Mouse (Mus musculus) bone marrow, adult 2 months (tissue): Measurements from ENCODE around the gene Egr2. TPM values are rescaled to one million over a fixed set of nuclear protein-coding genes. Genes with fewer than 3 reads are reported as not detected.

Experiments used
- H3K27ac ChIP-seq: fragments of 200-500 bp; 2 replicates; pipeline ENCODE4 v1.5.1; 2012; ENCODE audit warnings: low read depth, mild to moderate bottlenecking, control low read depth, inconsistent platforms, low read length; ENCODE audit not compliant: control insufficient read depth, poor library complexity, insufficient read depth
- H3K4me1 ChIP-seq: fragments of 200-500 bp; 2 replicates; pipeline ENCODE4 v1.6.1; 2011; ENCODE audit warnings: low read length; ENCODE audit not compliant: control insufficient read depth, insufficient read depth
- H3K4me3 ChIP-seq: fragments of 200-500 bp; replicated peaks from 2 replicates; pipeline ENCODE3; 2011; ENCODE audit warnings: mild to moderate bottlenecking, low read depth, low read length, control low read depth; ENCODE audit not compliant: control insufficient read depth
- CTCF ChIP-seq: fragments of 200-500 bp; IDR thresholded peaks from 2 replicates; pipeline ENCODE4 v1.5.1; 2011; ENCODE audit warnings: low read length, control low read depth; ENCODE audit not compliant: control insufficient read depth, insufficient read depth
- POLR2A ChIP-seq: fragments of 200-500 bp; IDR thresholded peaks from 2 replicates; pipeline ENCODE4 v1.6.1; 2011; ENCODE audit warnings: low read depth, mild to moderate bottlenecking, control low read depth, low read length, borderline replicate concordance; ENCODE audit not compliant: control insufficient read depth
- WGBS: fragments of 180-500 bp; shearing (Covaris S2); methylation state at CpG from one replicate; pipeline ENCODE4 v1.1.7; 2018; 5-methylcytosine and 5-hydroxymethylcytosine counted together
- polyA plus RNA-seq: library from polyadenylated mRNA; stranded (reverse); fragments of >200 nt; gene quantifications from 2 replicates; pipeline ENCODE4 v1.2.4, GENCODE M21; 2011; ENCODE audit warnings: low replicate concordance; ENCODE audit not compliant: missing spikeins, insufficient read depth, insufficient read length

Egr2 gene
- polyA plus RNA-seq = not detected in 2 replicates

- peak within 1 kb of the TSS; percentile 68 for H3K27ac ChIP-seq
- 1% methylated on average over 37 of the region's 37 CpGs for WGBS
- peak within 1 kb of the TSS; percentile 41 for H3K4me3 ChIP-seq
- H3K4me1 ChIP-seq = no peaks in the 10 kb centered on the region
- TF ChIP-seq CTCF (no peak), POLR2A (no peak)
These were observed at the start of gene Egr2 for GRCm38 (mm10) chr10:67535256-67535655. TSS of gene Egr2 (plus strand) at chr10:67535475.

- H3K27ac ChIP-seq = no peak overlapping the region
- TF ChIP-seq POLR2A (no peak), CTCF (no peak)
- H3K4me3 ChIP-seq = no peak overlapping the region
- 56% methylated on average over 7 of the region's 7 CpGs for WGBS
- H3K4me1 ChIP-seq = peaks cover 3% of the 10 kb centered on the region; the same call in 1 of the 2 replicates
These were observed 47.8 kb upstream of the Egr2 start for GRCm38 (mm10) chr10:67487496-67487895.

GRCm38 (mm10) chr10:67489836-67490235 lies 45.4 kb upstream of the Egr2 start:
- Histone ChIP-seq H3K27ac (no peak overlapping the region), H3K4me3 (no peak overlapping the region), H3K4me1 (peaks cover 3% of the 10 kb centered on the region; the same call in 1 of the 2 replicates)
- WGBS = 48% methylated on average over 6 of the region's 6 CpGs
- TF ChIP-seq POLR2A (no peak), CTCF (no peak)

GRCm38 (mm10) chr10:67490632-67491031 lies 44.6 kb upstream of the Egr2 start:
- TF ChIP-seq POLR2A = no peak
- no peak for TF ChIP-seq CTCF
- H3K27ac ChIP-seq = no peak overlapping the region
- H3K4me1 ChIP-seq = peaks cover 3% of the 10 kb centered on the region; the same call in 1 of the 2 replicates
- no peak overlapping the region for H3K4me3 ChIP-seq
- 34% methylated on average over 5 of the region's 5 CpGs for WGBS

GRCm38 (mm10) chr10:67492161-67492571 lies 43.1 kb upstream of the Egr2 start:
- no peak overlapping the region for H3K27ac ChIP-seq
- TF ChIP-seq POLR2A (no peak), CTCF (no peak)
- H3K4me1 ChIP-seq = peaks cover 3% of the 10 kb centered on the region; the same call in 1 of the 2 replicates
- no peak overlapping the region for H3K4me3 ChIP-seq
- WGBS = 68% methylated on average over 11 of the region's 11 CpGs

GRCm38 (mm10) chr10:67493556-67493955 lies 41.7 kb upstream of the Egr2 start:
- Histone ChIP-seq H3K4me1 (peaks cover 3% of the 10 kb centered on the region; the same call in 1 of the 2 replicates), H3K27ac (no peak overlapping the region), H3K4me3 (no peak overlapping the region)
- TF ChIP-seq POLR2A (no peak), CTCF (no peak)
- WGBS = 68% methylated on average over 8 of the region's 8 CpGs

GRCm38 (mm10) chr10:67497144-67497892 lies 38.0 kb upstream of the Egr2 start:
- H3K27ac ChIP-seq = no peak overlapping the region
- no peak overlapping the region for H3K4me3 ChIP-seq
- 42% methylated on average over 15 of the region's 15 CpGs for WGBS
- TF ChIP-seq CTCF (no peak), POLR2A (no peak)
- H3K4me1 ChIP-seq = no peaks in the 10 kb centered on the region; the same call in 1 of the 2 replicates

- no peak overlapping the region for H3K4me3 ChIP-seq
- 69% methylated on average over 9 of the region's 9 CpGs for WGBS
- TF ChIP-seq POLR2A = no peak
- no peak for TF ChIP-seq CTCF
- no peak overlapping the region for H3K27ac ChIP-seq
- no peaks in the 10 kb centered on the region; the same call in 1 of the 2 replicates for H3K4me1 ChIP-seq
These were observed 37.3 kb upstream of the Egr2 start for GRCm38 (mm10) chr10:67497951-67498350.

- Histone ChIP-seq H3K4me1 (peaks cover 1% of the 10 kb centered on the region; the same call in 1 of the 2 replicates), H3K27ac (peak overlapping the region; percentile 54), H3K4me3 (no peak overlapping the region)
- TF ChIP-seq CTCF = no peak
- TF ChIP-seq POLR2A = no peak
- WGBS = 3% methylated on average over 15 of the region's 15 CpGs
These were observed 31.8 kb upstream of the Egr2 start for GRCm38 (mm10) chr10:67503320-67503995.
